Mouse (Mus musculus) heart, postnatal 0 days (tissue): Measurements from ENCODE around the gene Btnl1.
A peak's percentile ranks its signal among the peaks of the same experiment; 100 is the strongest.

ENCODE experiments used
- CTCF ChIP-seq: IDR thresholded peaks from 2 replicates; pipeline ENCODE4 v1.5.1; 2016; ENCODE audit warnings: antibody characterized with exemption, control low read depth, low read depth
- EP300 ChIP-seq: IDR thresholded peaks from 2 replicates; pipeline ENCODE4 v1.6.1; 2016; ENCODE audit warnings: antibody characterized with exemption, low read depth

DNA sequence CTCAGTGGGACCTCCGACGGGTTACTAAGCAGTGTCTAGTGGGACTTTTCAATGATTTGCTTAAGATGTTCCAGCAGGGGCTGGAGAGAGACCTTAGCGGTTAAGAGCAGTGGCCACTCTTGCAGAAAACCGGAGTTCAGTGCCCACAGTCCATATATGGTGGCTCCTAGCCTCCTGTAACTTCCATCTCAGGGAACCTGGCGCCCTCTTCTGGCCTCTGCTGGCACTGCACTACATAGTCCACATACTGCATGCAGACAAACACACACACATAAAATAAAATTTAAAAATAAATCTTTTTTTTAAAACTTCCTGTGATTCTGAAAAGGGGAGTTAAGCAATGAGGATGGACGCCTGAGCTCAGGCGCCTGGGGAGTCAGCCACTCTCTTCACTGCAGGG, 6.3 kb downstream of the Btnl1 start:
- peak; percentile 4; the same call in 1 of the 2 replicates for TF ChIP-seq CTCF
- TF ChIP-seq EP300 = no peak
